Mouse (Mus musculus) forebrain, embryonic 15.5 days (tissue): ENCODE measurements around the gene Sv2a. TPM values are rescaled to one million over a fixed set of nuclear protein-coding genes. Genes with fewer than 3 reads are reported as not detected.

Source experiments
- ATAC-seq: fragments of 200-750 bp; cut with Nextera tagmentation; replicated peaks from 2 replicates; pipeline ENCODE4 v1.8.0; 2017; ENCODE audit warnings: mild to moderate bottlenecking, moderate TSS enrichment, moderate library complexity
- H3K27ac ChIP-seq: fragments of 300-500 bp; sonication (generic); replicated peaks from 2 replicates; pipeline ENCODE4 v1.5.1; 2015; ENCODE audit warnings: mild to moderate bottlenecking, inconsistent platforms
- H3K27me3 ChIP-seq: fragments of 300-500 bp; sonication (generic); 2 replicates; pipeline ENCODE4 v1.6.1; 2015; ENCODE audit warnings: inconsistent platforms
- H3K36me3 ChIP-seq: fragments of 300-500 bp; sonication (generic); 2 replicates; pipeline ENCODE4 v1.6.1; 2015; ENCODE audit warnings: mild to moderate bottlenecking, inconsistent platforms
- H3K4me1 ChIP-seq: fragments of 300-500 bp; sonication (generic); 2 replicates; pipeline ENCODE4 v1.6.1; 2015; ENCODE audit warnings: inconsistent platforms
- H3K4me2 ChIP-seq: fragments of 300-500 bp; sonication (generic); replicated peaks from 2 replicates; pipeline ENCODE4 v1.6.1; 2015; ENCODE audit warnings: mild to moderate bottlenecking, inconsistent platforms
- H3K4me3 ChIP-seq: fragments of 300-500 bp; sonication (generic); 2 replicates; pipeline ENCODE4 v1.5.1; 2015; ENCODE audit warnings: mild to moderate bottlenecking, inconsistent platforms
- H3K9ac ChIP-seq: fragments of 300-500 bp; sonication (generic); replicated peaks from 2 replicates; pipeline ENCODE4 v1.6.1; 2015; ENCODE audit warnings: mild to moderate bottlenecking, inconsistent platforms
- H3K9me3 ChIP-seq: fragments of 300-500 bp; sonication (generic); 2 replicates; pipeline ENCODE4 v1.6.1; 2016; ENCODE audit warnings: inconsistent platforms
- WGBS: fragments of 180-500 bp; shearing (Covaris S2); methylation state at CpG from one replicate; pipeline ENCODE4 v1.1.7; 2015; ENCODE audit warnings: mixed read lengths; 5-methylcytosine and 5-hydroxymethylcytosine counted together
- polyA plus RNA-seq: library from polyadenylated mRNA; unstranded; fragments of >200 nt; fragmentation: Nextera tagmentation; extraction: Ambion mirVana; gene quantifications from 2 replicates; pipeline ENCODE4 v1.2.1, GENCODE M21; 2015

Sv2a gene
- polyA plus RNA-seq, 1 experiment from 2014 or later = 73.3 TPM

DNA sequence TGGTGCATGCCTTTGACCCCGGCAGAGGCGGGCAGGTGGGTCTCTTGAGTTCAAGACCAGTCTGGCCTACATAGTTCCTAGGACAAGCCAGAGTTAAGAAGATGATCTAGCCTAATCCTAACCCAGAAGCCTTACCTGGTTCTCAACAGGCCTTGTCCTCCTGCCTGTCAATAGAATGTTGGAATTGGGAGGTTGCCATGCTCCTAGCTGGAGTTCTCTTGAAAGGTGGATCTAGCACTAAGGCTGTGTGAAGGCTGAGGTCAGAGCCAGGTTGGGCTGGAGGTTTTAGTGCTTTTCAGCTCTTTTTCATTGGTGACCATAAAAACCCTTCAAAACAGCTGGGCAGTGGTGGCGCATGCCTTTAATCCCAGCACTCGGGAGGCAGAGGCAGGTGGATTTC is 2.5 kb upstream of the Sv2a start:
- WGBS = 94% methylated on average over 4 of the region's 4 CpGs

DNA sequence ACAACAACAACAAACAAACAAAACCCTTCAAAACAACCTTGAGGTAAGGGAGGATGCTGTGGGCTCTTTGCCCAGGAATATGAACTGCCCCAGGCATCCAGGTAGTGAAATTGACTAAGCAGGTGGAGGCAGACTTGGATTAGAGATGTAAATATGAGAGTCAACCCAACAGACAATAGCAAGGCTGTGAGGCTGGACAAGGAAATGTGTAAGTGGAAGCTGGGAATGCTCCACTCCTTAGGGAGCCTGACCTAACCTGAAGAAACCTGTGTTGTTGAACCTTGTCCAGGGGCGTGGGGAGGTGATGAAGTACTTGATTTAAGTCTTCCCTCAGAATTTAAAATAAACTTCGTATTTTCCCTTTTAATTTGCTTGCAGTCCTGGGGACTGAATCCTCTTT is 2.0 kb upstream of the Sv2a start:
- peaks cover 37% of the 10 kb centered on the region for H3K4me1 ChIP-seq
- WGBS = 88% methylated on average over 2 of the region's 2 CpGs
- H3K4me2 ChIP-seq = no peak overlapping the region
- no peak overlapping the region for H3K4me3 ChIP-seq
- ATAC-seq = no peak
- no peaks in the 10 kb centered on the region for H3K27me3 ChIP-seq
- no peak overlapping the region for H3K9ac ChIP-seq
- H3K36me3 ChIP-seq = peaks cover 41% of the 10 kb centered on the region
- H3K27ac ChIP-seq = no peak overlapping the region
- H3K9me3 ChIP-seq = no peaks in the 10 kb centered on the region

More for the DNA sequence above, 2.5 kb upstream of the Sv2a start:
- Histone ChIP-seq H3K27ac (no peak overlapping the region), H3K4me2 (no peak overlapping the region), H3K4me3 (no peak overlapping the region), H3K9ac (no peak overlapping the region), H3K9me3 (no peaks in the 10 kb centered on the region), H3K4me1 (peaks cover 41% of the 10 kb centered on the region), H3K27me3 (no peaks in the 10 kb centered on the region), H3K36me3 (peaks cover 41% of the 10 kb centered on the region)
- no peak for ATAC-seq

- WGBS = 54% methylated on average over 4 of the region's 4 CpGs
Measured at GRCm38 (mm10) chr3:96179531-96179930, 1.4 kb upstream of the Sv2a start.

GRCm38 (mm10) chr3:96181510-96182381 is 795 bp downstream of the Sv2a start:
- peak overlapping the region; percentile 67 for H3K4me2 ChIP-seq
- H3K9ac ChIP-seq = peak overlapping the region; percentile 73
- ATAC-seq = peak; percentile 52; the same call in 1 of the 2 replicates
- no peaks in the 10 kb centered on the region for H3K27me3 ChIP-seq
- H3K9me3 ChIP-seq = no peaks in the 10 kb centered on the region
- peaks cover 25% of the 10 kb centered on the region for H3K4me1 ChIP-seq
- H3K27ac ChIP-seq = peak overlapping the region; percentile 70
- whole genome bisulfite sequencing = 37% methylated on average over 12 of the region's 12 CpGs
- H3K4me3 ChIP-seq = peak overlapping the region; percentile 60
- H3K36me3 ChIP-seq = peaks cover 20% of the 10 kb centered on the region

More at GRCm38 (mm10) chr3:96179531-96179930, 1.4 kb upstream of the Sv2a start:
- Histone ChIP-seq H3K4me3 (no peak overlapping the region), H3K27ac (no peak overlapping the region), H3K9me3 (no peaks in the 10 kb centered on the region), H3K36me3 (peaks cover 35% of the 10 kb centered on the region), H3K27me3 (no peaks in the 10 kb centered on the region), H3K4me2 (no peak overlapping the region), H3K9ac (no peak overlapping the region), H3K4me1 (peaks cover 30% of the 10 kb centered on the region)
- no peak for ATAC-seq

DNA sequence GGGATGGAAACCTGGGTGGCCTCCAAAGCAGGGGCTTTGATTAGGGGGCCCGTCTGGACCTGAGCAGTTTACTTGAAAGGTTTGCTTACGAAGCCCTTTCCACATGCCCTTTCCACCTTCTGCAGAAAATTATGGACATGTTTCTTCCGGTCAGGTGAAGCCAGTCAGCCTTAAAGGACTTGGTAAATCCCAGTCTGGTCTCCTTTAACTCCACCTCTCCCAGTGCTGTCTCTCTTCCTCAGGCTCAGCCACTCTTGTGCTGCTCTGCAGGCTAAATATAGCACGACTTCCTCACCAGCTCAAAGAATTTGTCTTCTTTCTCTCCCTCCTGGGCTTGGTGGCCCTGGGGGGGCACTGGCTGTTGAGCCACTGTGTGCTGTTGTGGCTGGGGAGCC is 1.4 kb downstream of the Sv2a start:
- Histone ChIP-seq H3K36me3 (peaks cover 16% of the 10 kb centered on the region), H3K27me3 (no peaks in the 10 kb centered on the region), H3K9me3 (no peaks in the 10 kb centered on the region), H3K4me1 (peaks cover 25% of the 10 kb centered on the region), H3K27ac (peak overlapping the region; percentile 70; the same call in 1 of the 2 replicates), H3K4me2 (peak overlapping the region; percentile 67), H3K4me3 (peak overlapping the region; percentile 60), H3K9ac (peak overlapping the region; percentile 73)
- WGBS = 30% methylated on average over 4 of the region's 4 CpGs
- ATAC-seq = no peak

DNA sequence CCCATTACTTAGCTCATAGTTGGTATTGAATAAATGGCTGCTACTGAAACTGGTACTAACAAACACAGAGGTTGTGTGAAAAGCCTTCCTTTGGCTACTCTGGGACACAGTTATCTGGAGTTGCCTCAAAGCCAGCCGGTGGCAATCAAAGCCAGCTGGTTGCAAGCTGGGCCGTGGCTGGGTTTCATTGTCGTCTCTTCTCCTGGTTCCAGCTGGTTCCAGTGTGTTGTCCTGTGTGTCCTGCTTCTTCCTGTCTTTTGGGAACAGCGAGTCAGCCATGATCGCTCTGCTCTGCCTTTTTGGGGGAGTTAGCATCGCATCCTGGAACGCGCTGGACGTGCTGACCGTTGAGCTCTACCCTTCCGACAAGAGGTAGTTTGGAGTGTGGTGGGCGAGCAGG is 12.0 kb downstream of the Sv2a start:
- Histone ChIP-seq H3K9ac (no peak overlapping the region), H3K4me3 (no peak overlapping the region), H3K27me3 (no peaks in the 10 kb centered on the region), H3K4me2 (no peak overlapping the region), H3K9me3 (no peaks in the 10 kb centered on the region), H3K27ac (no peak overlapping the region), H3K4me1 (peaks cover 13% of the 10 kb centered on the region), H3K36me3 (peaks cover 31% of the 10 kb centered on the region)
- ATAC-seq = no peak
- WGBS = 68% methylated on average over 12 of the region's 12 CpGs

DNA sequence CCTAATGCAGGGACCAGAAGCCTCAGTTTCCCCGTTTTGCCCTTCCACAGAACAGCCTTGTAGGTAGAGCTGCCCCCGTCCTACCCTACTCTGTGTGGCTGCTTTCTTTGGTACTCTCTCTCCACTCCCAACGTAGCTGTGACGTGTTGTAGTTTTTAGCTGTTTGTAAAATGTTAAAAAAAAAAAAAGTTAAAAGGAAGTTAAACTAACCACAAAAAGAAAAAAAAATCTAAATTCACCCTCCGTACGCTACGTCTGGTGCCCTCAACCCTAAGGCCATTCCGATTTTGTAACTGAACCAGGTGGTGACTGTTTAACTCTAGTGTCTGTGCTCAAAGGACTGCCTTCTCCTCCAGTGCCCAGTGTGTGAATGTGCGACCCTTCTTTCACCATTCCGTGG is 14.0 kb downstream of the Sv2a start:
- no peaks in the 10 kb centered on the region for H3K27me3 ChIP-seq
- H3K36me3 ChIP-seq = peaks cover 23% of the 10 kb centered on the region
- H3K4me2 ChIP-seq = no peak overlapping the region
- H3K9me3 ChIP-seq = no peaks in the 10 kb centered on the region
- ATAC-seq = no peak
- H3K4me1 ChIP-seq = peaks cover 17% of the 10 kb centered on the region
- H3K9ac ChIP-seq = no peak overlapping the region
- no peak overlapping the region for H3K4me3 ChIP-seq
- no peak overlapping the region for H3K27ac ChIP-seq
- WGBS = 91% methylated on average over 10 of the region's 10 CpGs

DNA sequence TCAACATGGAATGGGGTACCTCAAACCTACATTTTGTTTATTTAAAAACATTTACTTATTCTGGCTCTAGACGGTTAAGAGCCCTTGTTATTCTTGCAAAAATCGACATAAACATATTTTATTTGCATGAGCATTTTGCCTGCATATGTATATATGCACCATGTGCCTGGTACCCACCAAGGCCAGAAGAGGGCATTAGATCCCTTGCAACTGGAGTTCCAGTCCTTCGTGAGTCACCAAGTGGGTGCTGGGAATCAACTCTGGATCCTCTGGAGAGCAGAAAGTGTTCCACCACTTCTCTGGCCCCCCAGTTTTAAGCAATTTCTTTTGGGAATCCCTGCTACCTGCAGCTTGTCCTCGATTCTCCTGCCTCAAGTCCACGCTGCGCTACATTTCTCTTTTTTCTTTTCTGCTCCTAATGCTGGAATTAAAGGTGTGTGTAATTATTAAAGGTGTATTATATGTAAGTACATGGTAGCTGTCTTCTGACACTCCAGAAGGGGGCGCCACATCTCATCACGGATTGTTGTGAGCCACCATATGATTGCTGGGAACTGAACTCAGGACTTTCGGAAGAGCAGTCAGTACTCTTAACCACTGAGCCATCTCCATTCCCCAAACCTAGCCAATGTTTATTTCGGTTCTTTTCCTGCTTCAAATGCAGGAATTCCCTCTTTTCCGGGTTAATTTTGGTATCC is 14.8 kb downstream of the Sv2a start:
- 93% methylated on average over 11 of the region's 11 CpGs for WGBS
- Histone ChIP-seq H3K4me2 (peak overlapping the region; percentile 97; the same call in 1 of the 2 replicates), H3K4me3 (0 out of 2 replicates have a peak overlapping the region, but pooled peaks have one; percentile 87), H3K27ac (no peak overlapping the region), H3K9ac (no peak overlapping the region), H3K27me3 (no peaks in the 10 kb centered on the region), H3K36me3 (peaks cover 15% of the 10 kb centered on the region), H3K4me1 (peaks cover 17% of the 10 kb centered on the region), H3K9me3 (no peaks in the 10 kb centered on the region)
- ATAC-seq = no peak

- H3K27me3 ChIP-seq = no peaks in the 10 kb centered on the region
- WGBS = 20% methylated on average over 27 of the region's 27 CpGs
- H3K27ac ChIP-seq = peak overlapping the region; percentile 98
- peaks cover 17% of the 10 kb centered on the region for H3K4me1 ChIP-seq
- H3K4me3 ChIP-seq = peak overlapping the region; percentile 87
- no peaks in the 10 kb centered on the region for H3K9me3 ChIP-seq
- peak overlapping the region; percentile 97 for H3K4me2 ChIP-seq
- peak; percentile 7 for ATAC-seq
- H3K36me3 ChIP-seq = peaks cover 12% of the 10 kb centered on the region
- peak overlapping the region; percentile 93 for H3K9ac ChIP-seq
Measured at GRCm38 (mm10) chr3:96196437-96197128, 15.6 kb downstream of the Sv2a start.

- Histone ChIP-seq H3K9me3 (no peaks in the 10 kb centered on the region), H3K27ac (peak overlapping the region; percentile 98), H3K9ac (peak overlapping the region; percentile 93), H3K4me3 (peak overlapping the region; percentile 87), H3K4me1 (peaks cover 17% of the 10 kb centered on the region), H3K4me2 (peak overlapping the region; percentile 97), H3K27me3 (no peaks in the 10 kb centered on the region), H3K36me3 (peaks cover 8% of the 10 kb centered on the region)
- ATAC-seq = peak; percentile 96
- under 1% methylated on average over 50 of the region's 50 CpGs for WGBS
Measured at GRCm38 (mm10) chr3:96197129-96197749, 16.3 kb downstream of the Sv2a start.

- peaks cover 4% of the 10 kb centered on the region for H3K36me3 ChIP-seq
- peak overlapping the region; percentile 25; the same call in 1 of the 2 replicates for H3K9ac ChIP-seq
- 1% methylated on average over 6 of the region's 6 CpGs for WGBS
- H3K9me3 ChIP-seq = no peaks in the 10 kb centered on the region
- H3K4me1 ChIP-seq = peaks cover 17% of the 10 kb centered on the region
- no peaks in the 10 kb centered on the region for H3K27me3 ChIP-seq
- ATAC-seq = peak; percentile 34
- peak overlapping the region; percentile 97 for H3K4me2 ChIP-seq
- H3K27ac ChIP-seq = peak overlapping the region; percentile 7; the same call in 1 of the 2 replicates
- peak overlapping the region; percentile 87 for H3K4me3 ChIP-seq
Measured at GRCm38 (mm10) chr3:96198181-96198580, 17.2 kb downstream of the Sv2a start.
